Mouse (Mus musculus): ENCODE measurements around the gene Rgp1.

Rgp1 gene

DNA sequence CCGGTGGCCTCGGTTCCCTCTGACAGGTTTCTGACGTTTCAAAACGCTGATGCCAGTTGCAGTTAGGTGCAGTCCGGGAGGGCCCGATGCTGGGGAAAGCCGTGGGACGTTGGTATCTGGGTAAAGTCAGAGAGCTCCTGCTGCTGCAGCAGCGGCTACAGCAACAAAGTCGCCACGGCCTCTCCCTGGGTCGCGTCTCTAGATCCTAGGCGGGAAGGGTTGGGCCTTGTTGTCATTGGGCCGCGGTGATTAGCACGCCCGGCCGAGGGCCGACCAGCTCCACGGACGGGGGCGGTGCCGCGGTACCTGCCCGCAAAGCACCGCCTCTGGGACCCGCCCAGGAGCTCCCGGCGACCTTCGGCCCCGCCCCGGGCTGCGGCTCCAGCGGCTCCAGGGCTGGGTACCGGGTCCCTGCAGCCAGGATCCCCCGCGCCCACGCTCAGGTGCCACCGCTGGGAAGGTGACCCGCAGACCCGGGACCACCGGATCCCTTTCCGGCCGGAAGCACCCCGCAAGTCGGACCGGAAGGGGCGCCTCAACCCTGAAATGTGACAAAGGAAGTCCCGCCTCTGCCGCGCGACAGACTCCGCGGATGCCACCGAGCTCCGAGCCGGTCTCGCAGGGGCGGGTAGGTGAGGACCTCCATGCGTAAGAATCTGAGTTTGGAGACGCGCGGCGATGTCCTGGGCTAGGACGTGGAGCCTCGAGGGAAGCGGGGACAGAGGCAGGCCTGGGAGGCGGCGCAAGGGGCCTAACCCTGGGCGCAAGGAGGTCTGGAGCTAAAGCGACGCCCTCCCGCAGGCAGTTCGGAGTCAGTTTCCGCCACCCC, at the start of gene Rgp1, which contains the start of gene Gba2:
Rgp1 (plus strand) TSS at position 340 of the 829 bp plus-strand sequence.
Gba2 (minus strand) TSS at position 498 of the 829 bp plus-strand sequence.
- WGBS: under 1% methylated on average over 76 of the region's 76 CpGs

DNA sequence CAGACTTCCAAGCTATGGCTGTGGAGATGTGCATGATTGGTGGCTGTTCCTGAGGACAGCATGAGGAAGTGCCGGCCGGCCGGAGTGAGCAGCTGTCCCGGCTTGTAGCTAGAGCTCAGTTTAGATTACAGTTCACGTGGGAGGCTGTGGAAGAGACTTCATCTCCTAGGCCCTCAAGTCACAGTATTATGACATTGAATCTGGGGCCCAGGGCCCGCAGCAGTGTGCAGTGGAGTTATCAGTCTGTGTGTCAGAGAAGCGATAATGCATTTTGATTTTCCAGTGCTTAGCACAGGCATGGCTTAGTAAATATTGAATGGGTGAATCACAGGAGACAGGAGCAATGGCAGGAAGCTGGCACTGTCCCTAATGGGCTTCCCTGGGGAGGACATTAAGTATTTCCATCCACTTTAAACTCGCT, 48.4 kb upstream of the Rgp1 start:
- 41% methylated on average over 8 of the region's 8 CpGs for WGBS

DNA sequence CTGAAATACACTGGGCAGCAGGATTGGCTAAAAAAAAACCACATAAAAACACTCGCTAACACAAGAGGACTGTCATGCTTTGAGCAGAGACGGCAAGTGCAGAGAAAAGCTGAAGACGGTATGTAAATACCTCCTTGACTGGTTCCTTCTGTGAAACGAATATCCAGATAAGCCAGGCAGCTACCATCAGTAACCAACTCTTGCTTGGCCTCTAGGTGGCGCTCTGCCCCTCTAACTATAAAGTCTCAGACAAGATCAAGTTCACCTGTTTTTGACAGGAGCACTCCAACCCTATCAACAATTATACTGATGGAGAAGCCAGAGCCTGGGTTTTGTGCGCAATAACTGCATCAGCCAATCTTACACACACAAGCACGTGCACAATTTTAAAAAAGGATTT, 47.9 kb upstream of the Rgp1 start:
- 20% methylated on average over 7 of the region's 7 CpGs for WGBS

GRCm38 (mm10) chr4:43533270-43533669, 45.2 kb upstream of the Rgp1 start:
- WGBS: 85% methylated on average over 9 of the region's 9 CpGs

GRCm38 (mm10) chr4:43535628-43536027, 42.9 kb upstream of the Rgp1 start:
- WGBS: 91% methylated on average over 8 of the region's 8 CpGs

DNA sequence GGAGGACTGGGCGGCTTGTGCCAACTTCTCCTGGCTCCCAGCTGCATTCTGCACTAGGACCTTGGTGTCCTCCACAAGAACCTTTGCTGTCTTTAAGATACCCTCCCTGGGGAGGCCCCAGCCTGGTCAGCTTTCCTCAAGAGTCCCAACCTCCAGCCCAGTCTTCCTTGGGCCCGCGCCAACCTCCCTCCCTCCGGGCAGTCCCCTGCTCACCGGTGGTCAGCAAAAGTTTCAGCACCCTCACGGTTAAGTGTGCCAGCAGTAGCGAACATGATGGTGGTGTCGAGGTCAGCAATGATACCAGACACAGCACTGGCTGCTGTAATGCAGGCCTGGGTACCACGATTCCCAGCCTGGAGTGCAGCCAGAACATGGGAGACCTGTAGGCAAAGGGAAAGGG, 42.5 kb upstream of the Rgp1 start:
- 89% methylated on average over 9 of the region's 9 CpGs for WGBS

DNA sequence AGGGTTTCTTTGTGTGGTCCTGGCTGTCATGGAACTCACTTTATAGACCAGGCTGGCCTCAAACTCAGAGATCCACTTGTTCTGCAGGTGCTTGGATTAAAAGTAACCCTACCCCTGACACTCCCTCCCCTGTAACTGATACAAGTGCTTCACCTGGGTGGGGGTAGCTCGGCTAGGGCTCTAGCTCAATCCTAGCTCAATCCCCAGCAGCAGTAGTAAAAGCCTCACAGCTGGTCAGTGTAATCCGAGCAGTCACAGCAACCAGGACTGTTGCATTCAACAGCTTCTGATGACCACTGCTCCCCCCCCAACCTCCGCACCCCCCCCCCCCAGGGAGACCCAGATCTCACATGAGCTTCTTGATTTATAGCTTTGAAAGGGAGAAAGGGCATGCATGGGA, 36.5 kb upstream of the Rgp1 start:
- WGBS: 84% methylated on average over 3 of the region's 3 CpGs

- WGBS: 81% methylated on average over 12 of the region's 12 CpGs
These were observed 32.0 kb upstream of the Rgp1 start for GRCm38 (mm10) chr4:43546375-43547047.

DNA sequence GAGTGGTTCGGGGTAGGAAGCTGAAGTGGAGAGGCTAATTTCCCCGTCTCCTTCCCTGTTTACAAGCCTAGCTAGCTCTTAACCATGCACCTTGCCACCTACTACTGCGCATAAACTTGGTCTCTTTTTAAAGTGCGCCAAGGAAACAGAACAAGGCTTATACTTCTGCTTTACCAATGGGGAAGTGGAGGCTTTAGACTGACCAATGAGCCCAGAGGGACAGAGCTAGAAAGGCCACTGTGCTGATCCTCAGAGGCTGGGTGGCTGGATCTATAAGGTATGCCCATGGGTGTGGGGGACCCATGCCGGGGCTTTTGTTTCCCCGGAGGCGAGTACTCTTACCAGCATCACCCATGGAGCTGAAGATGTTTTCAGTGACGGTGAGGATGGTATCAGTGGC, 31.4 kb upstream of the Rgp1 start:
- 90% methylated on average over 8 of the region's 8 CpGs for WGBS

DNA sequence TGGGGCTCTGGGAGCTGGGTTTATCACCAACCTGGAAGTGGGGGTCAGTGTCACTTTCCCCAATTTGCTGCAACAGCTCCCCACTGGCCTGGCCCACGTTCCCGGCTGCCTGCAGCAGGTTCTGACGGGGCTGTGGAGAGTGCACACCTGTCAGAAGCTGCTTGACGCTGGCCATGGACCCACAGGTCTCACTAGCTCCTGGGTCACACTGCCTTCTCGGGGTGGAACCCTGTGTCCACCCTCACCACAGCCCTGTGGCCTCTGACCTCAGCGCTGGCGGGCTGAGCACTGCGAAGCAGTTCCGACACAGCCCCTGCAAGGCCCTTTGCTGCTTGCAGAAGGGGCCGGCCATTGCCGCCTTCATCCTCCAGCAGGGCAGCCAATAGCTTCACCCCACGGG, 29.5 kb upstream of the Rgp1 start:
- WGBS: 93% methylated on average over 12 of the region's 12 CpGs

DNA sequence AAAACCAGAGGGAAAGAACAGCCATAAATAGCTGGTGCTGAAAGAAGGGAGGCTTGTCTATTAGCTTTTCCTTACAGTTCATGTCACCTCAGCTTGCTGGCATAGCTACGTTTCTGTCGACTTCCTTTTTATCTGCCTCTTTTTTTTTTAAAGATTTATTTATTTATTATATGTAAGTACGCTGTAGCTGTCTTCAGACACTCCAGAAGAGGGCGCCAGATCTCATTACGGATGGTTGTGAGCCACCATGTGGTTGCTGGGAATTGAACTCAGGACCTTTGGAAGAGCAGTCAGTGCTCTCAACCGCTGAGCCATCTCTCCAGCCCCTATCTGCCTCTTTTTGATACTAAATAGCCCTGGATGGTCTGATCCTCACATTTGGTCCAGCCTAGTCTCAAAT, 26.7 kb upstream of the Rgp1 start:
- 79% methylated on average over 6 of the region's 6 CpGs for WGBS

DNA sequence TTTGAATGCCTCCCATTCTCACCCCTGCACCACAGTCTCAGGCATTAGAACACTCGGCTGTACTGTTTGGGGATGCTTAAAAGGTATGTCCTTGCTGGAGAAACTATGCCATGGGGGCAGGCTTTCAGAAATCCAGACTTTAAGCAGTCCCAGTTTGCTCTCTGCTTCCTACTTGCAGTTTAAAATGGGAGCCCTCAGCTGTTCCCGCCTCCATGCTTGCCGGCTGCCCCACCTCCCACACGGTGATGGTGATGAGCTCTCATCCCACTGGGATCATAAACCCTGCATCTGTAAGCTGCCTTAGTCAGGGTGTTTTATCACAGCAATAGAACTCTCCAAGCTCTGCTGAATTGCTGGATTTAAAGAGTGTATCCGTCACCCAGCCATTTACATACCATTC, 26.1 kb upstream of the Rgp1 start:
- 60% methylated on average over 5 of the region's 5 CpGs for WGBS

- 91% methylated on average over 7 of the region's 7 CpGs for WGBS
These were observed 22.6 kb upstream of the Rgp1 start for GRCm38 (mm10) chr4:43555926-43556325.

- WGBS: 62% methylated on average over 5 of the region's 5 CpGs
These were observed 20.4 kb upstream of the Rgp1 start for GRCm38 (mm10) chr4:43558028-43558630.

- 25% methylated on average over 13 of the region's 13 CpGs for WGBS
These were observed 19.7 kb upstream of the Rgp1 start for GRCm38 (mm10) chr4:43558631-43559356.

DNA sequence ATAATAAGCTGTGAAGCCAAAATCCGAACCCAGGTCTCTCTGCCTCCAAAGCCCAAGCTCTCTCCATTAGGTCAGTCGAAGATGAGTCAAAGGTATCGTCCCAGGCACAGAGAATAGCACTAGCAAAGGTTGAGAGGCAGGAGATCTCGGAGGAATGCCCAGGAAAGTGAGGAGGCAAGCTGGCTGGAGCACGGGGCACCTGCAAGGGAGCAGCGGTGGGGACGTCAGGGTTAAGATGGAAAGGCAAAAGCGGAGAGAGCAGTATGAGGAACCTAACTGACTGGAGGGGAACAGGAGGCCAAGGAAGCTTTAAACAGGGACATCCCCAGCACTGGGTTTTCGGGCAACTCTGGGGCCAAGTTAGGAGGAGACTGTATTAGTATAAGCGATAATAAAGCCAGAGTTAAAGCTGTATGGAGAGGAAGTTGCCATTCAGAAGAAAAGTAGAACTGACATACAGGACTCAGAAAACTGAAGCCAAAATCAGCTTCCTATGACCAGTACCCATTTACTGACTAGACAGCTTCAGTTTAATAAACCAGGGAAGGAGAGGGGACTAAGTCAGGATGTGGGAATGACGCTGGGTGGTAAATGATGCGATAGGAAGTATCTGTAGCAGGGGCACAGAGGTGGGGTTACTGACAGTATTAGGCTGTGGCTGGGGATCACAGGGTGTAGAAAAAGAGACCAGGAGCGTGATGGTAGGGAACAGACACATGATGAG, 18.8 kb upstream of the Rgp1 start:
- 77% methylated on average over 13 of the region's 13 CpGs for WGBS

DNA sequence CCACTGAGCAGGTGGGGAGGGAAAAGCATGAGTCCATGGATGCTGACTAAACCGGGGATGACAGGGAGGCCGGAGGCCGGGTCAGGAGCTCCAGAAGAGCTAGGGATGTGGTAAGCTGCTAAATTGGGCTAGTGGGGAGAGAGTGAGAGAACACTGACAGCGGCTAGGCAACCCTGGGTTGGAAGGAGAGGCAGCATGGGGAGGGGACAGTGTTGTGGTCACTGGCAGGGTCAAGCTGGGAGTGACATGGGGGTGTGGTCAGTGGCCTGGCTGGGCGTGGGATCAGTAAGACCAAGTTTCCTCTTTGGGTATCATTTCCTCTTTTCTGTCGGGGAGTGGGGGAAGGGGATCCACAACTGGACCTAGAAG, 18.3 kb upstream of the Rgp1 start:
- 51% methylated on average over 6 of the region's 6 CpGs for WGBS

GRCm38 (mm10) chr4:43560976-43561375, 17.5 kb upstream of the Rgp1 start:
- WGBS: 22% methylated on average over 2 of the region's 2 CpGs

- WGBS: 1% methylated on average over 16 of the region's 16 CpGs
These were observed 17.0 kb upstream of the Rgp1 start for GRCm38 (mm10) chr4:43561436-43561996.

DNA sequence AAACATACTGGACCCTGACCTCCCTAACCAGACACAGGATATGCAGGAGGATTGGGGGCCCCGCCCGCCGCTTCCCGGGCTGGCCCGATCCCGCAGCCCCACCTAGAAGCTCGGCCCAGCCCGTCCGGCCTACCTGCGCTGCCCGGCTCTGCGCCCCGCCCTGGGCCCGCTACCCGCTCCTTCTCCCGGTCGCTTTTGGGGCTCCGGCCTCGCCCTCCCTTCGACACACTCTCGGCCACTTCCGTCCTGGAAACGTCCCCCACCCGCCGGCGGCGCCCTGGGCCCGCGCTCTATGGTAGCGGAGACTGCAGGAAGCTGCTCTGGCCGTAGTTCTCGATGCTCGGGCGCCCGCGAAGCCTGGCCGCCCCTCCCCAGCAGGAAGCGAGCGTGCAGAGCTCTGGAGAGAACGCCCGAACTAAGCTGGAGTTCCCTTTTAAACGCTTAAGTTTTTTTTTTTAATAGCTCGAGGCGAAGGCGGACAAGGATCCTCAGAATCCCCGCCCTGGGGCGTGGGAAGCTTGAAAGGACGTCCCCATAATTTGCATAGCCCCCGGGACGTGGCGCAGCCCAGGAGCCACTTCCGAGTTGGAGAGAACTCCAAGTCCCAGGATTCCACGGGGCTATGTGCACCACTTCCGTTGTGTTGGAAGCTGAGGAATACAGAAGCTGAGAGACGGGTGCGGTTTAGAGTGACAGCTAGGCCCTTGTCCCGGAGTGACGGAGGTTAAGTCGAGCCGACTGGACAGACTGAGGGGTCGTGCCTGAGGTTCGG, 16.3 kb upstream of the Rgp1 start, which contains the start of the genes Creb3 and Tln1:
Creb3 (plus strand) TSS at position 336 of the 772 bp plus-strand sequence.
Tln1 (minus strand) TSS at position 695 of the 772 bp plus-strand sequence.
- WGBS: under 1% methylated on average over 62 of the region's 62 CpGs

Data from cerebral cortex, adult 2 months (tissue).